Mouse (Mus musculus) olfactory bulb, adult 2 months (tissue): Measurements from ENCODE around the gene Fahd1.

Experiments
- CTCF ChIP-seq: fragments of 200-500 bp; IDR thresholded peaks from 2 replicates; pipeline ENCODE4 v1.5.1; 2012; ENCODE audit warnings: low read depth, mild to moderate bottlenecking, low read length, moderate library complexity; ENCODE audit not compliant: insufficient read depth
- POLR2A ChIP-seq: fragments of 200-500 bp; IDR thresholded peaks from 2 replicates; pipeline ENCODE4 v1.6.1; 2012; ENCODE audit warnings: mild to moderate bottlenecking, low read depth, low read length, moderate library complexity; ENCODE audit not compliant: insufficient read depth

GRCm38 (mm10) chr17:24803952-24804951, 45.9 kb downstream of the Fahd1 start, which contains the start of gene Meiob:
- TF ChIP-seq POLR2A, result no peak
- TF ChIP-seq CTCF, result no peak
